Mouse (Mus musculus): ENCODE measurements at regions not wholly inside any gene's neighbourhood (a gene's known extent, or its start where the extent isn't known, plus 50 kb on each side); places are given as distances from the start of the nearest gene placed in this dataset.

- TF ChIP-seq EP300 (IDR thresholded peaks at IDR 0.05; ENCODE audit: low read depth) (no peak), CTCF (IDR thresholded peaks at IDR 0.05; ENCODE audit: low read depth) (no peak)
- H3K9me3 ChIP-seq (ENCODE audit: low read length), result no peaks in the 10 kb centered on the region
- 78% methylated on average over 2 of the region's 2 CpGs for WGBS (ENCODE audit: insufficient replicate concordance)
These were observed 317.7 kb downstream of the Gsdmc2 start for GRCm38 (mm10) chr15:63527318-63527717.

GRCm38 (mm10) chr15:63526820-63527219 lies 318.2 kb downstream of the Gsdmc2 start:
- Histone ChIP-seq H3K4me2 (ENCODE audit: low read depth, low read length) (no peak overlapping the region), H3K36me3 (replicated peaks; ENCODE audit: insufficient read depth, low read length) (no peaks in the 10 kb centered on the region)
- WGBS (ENCODE audit: insufficient replicate concordance), result 89% methylated on average over 2 of the region's 2 CpGs

More at GRCm38 (mm10) chr15:63527318-63527717, 317.7 kb downstream of the Gsdmc2 start:
- Histone ChIP-seq H3K27ac (ENCODE audit: low read depth) (no peak overlapping the region), H3K36me3 (replicated peaks; ENCODE audit: insufficient read depth, low read length) (no peaks in the 10 kb centered on the region), H3K4me1 (ENCODE audit: insufficient read depth) (no peaks in the 10 kb centered on the region), H3K27me3 (ENCODE audit: insufficient read depth, low read length) (no peaks in the 10 kb centered on the region), H3K4me2 (ENCODE audit: low read depth, low read length) (no peak overlapping the region), H3K9ac (replicated peaks) (no peak overlapping the region), H3K4me3 (ENCODE audit: low read depth, low read length) (no peak overlapping the region)
- ATAC-seq (no peak), DNase-seq (no peak)

GRCm38 (mm10) chr15:63517301-63517700 lies 327.7 kb downstream of the Gsdmc2 start:
- no peak overlapping the region for H3K27ac ChIP-seq (ENCODE audit: low read depth)
- no peak overlapping the region for H3K4me2 ChIP-seq (ENCODE audit: low read depth, low read length)
- H3K36me3 ChIP-seq (replicated peaks; ENCODE audit: insufficient read depth, low read length), result no peaks in the 10 kb centered on the region
- H3K4me3 ChIP-seq (ENCODE audit: low read depth, low read length), result no peak overlapping the region
- no peak overlapping the region for H3K9ac ChIP-seq (replicated peaks)
- H3K4me1 ChIP-seq (ENCODE audit: insufficient read depth), result no peaks in the 10 kb centered on the region
- H3K9me3 ChIP-seq (ENCODE audit: low read length), result no peaks in the 10 kb centered on the region
- ATAC-seq (no peak), DNase-seq (no peak)
- 70% methylated on average over 3 of the region's 3 CpGs for WGBS (ENCODE audit: insufficient replicate concordance)
- H3K27me3 ChIP-seq (ENCODE audit: insufficient read depth, low read length), result no peaks in the 10 kb centered on the region
- no peak for TF ChIP-seq EP300 (IDR thresholded peaks at IDR 0.05; ENCODE audit: low read depth)
- no peak for TF ChIP-seq CTCF (IDR thresholded peaks at IDR 0.05; ENCODE audit: low read depth)

More at GRCm38 (mm10) chr15:63526820-63527219, 318.2 kb downstream of the Gsdmc2 start:
- no peaks in the 10 kb centered on the region for H3K4me1 ChIP-seq (ENCODE audit: insufficient read depth)
- no peak overlapping the region for H3K27ac ChIP-seq (ENCODE audit: low read depth)
- ATAC-seq (no peak), DNase-seq (no peak)
- no peaks in the 10 kb centered on the region for H3K9me3 ChIP-seq (ENCODE audit: low read length)
- no peak overlapping the region for H3K4me3 ChIP-seq (ENCODE audit: low read depth, low read length)
- no peaks in the 10 kb centered on the region for H3K27me3 ChIP-seq (ENCODE audit: insufficient read depth, low read length)
- TF ChIP-seq EP300 (IDR thresholded peaks at IDR 0.05; ENCODE audit: low read depth) (no peak), CTCF (IDR thresholded peaks at IDR 0.05; ENCODE audit: low read depth) (no peak)
- H3K9ac ChIP-seq (replicated peaks), result no peak overlapping the region

- Histone ChIP-seq H3K9me3 (ENCODE audit: low read length) (no peaks in the 10 kb centered on the region), H3K27me3 (ENCODE audit: insufficient read depth, low read length) (no peaks in the 10 kb centered on the region), H3K36me3 (replicated peaks; ENCODE audit: insufficient read depth, low read length) (no peaks in the 10 kb centered on the region), H3K4me3 (ENCODE audit: low read depth, low read length) (no peak overlapping the region), H3K27ac (ENCODE audit: low read depth) (no peak overlapping the region; the same call in 1 of the 2 replicates), H3K4me2 (ENCODE audit: low read depth, low read length) (no peak overlapping the region), H3K4me1 (ENCODE audit: insufficient read depth) (no peaks in the 10 kb centered on the region; the same call in 1 of the 2 replicates), H3K9ac (replicated peaks) (no peak overlapping the region)
- ATAC-seq (peak; percentile 65), DNase-seq (no peak)
- 30% methylated on average over 1 of the region's 1 CpGs for WGBS (ENCODE audit: insufficient replicate concordance)
- TF ChIP-seq CTCF (IDR thresholded peaks at IDR 0.05; ENCODE audit: low read depth) (no peak), EP300 (IDR thresholded peaks at IDR 0.05; ENCODE audit: low read depth) (peak; percentile 57; the same call in 1 of the 2 replicates)
These were observed 344.5 kb downstream of the Gsdmc2 start for GRCm38 (mm10) chr15:63500453-63500852.

GRCm38 (mm10) chr15:63498483-63498882 lies 346.5 kb downstream of the Gsdmc2 start:
- DNase-seq (no peak), ATAC-seq (no peak)
- 36% methylated on average over 3 of the region's 3 CpGs for WGBS (ENCODE audit: insufficient replicate concordance)
- Histone ChIP-seq H3K4me1 (ENCODE audit: insufficient read depth) (no peaks in the 10 kb centered on the region; the same call in 1 of the 2 replicates), H3K27me3 (ENCODE audit: insufficient read depth, low read length) (no peaks in the 10 kb centered on the region), H3K9ac (replicated peaks) (no peak overlapping the region), H3K36me3 (replicated peaks; ENCODE audit: insufficient read depth, low read length) (no peaks in the 10 kb centered on the region), H3K4me2 (ENCODE audit: low read depth, low read length) (no peak overlapping the region), H3K9me3 (ENCODE audit: low read length) (no peaks in the 10 kb centered on the region), H3K4me3 (ENCODE audit: low read depth, low read length) (no peak overlapping the region), H3K27ac (ENCODE audit: low read depth) (no peak overlapping the region)
- TF ChIP-seq EP300 (IDR thresholded peaks at IDR 0.05; ENCODE audit: low read depth) (no peak), CTCF (IDR thresholded peaks at IDR 0.05; ENCODE audit: low read depth) (no peak)

GRCm38 (mm10) chr15:63497207-63497606 lies 347.8 kb downstream of the Gsdmc2 start:
- H3K4me3 ChIP-seq (ENCODE audit: low read depth, low read length), result no peak overlapping the region
- no peaks in the 10 kb centered on the region; the same call in 1 of the 2 replicates for H3K4me1 ChIP-seq (ENCODE audit: insufficient read depth)
- no peaks in the 10 kb centered on the region for H3K9me3 ChIP-seq (ENCODE audit: low read length)
- no peak for TF ChIP-seq EP300 (IDR thresholded peaks at IDR 0.05; ENCODE audit: low read depth)
- no peak for TF ChIP-seq CTCF (IDR thresholded peaks at IDR 0.05; ENCODE audit: low read depth)
- no peak for ATAC-seq
- 63% methylated on average over 3 of the region's 3 CpGs for WGBS (ENCODE audit: insufficient replicate concordance)
- H3K36me3 ChIP-seq (replicated peaks; ENCODE audit: insufficient read depth, low read length), result no peaks in the 10 kb centered on the region
- DNase-seq, result no peak
- no peak overlapping the region for H3K4me2 ChIP-seq (ENCODE audit: low read depth, low read length)
- no peaks in the 10 kb centered on the region for H3K27me3 ChIP-seq (ENCODE audit: insufficient read depth, low read length)
- no peak overlapping the region for H3K27ac ChIP-seq (ENCODE audit: low read depth)
- H3K9ac ChIP-seq (replicated peaks), result no peak overlapping the region

- Histone ChIP-seq H3K4me2 (ENCODE audit: low read depth, low read length) (no peak overlapping the region), H3K36me3 (replicated peaks; ENCODE audit: insufficient read depth, low read length) (no peaks in the 10 kb centered on the region), H3K27me3 (ENCODE audit: insufficient read depth, low read length) (no peaks in the 10 kb centered on the region), H3K9ac (replicated peaks) (no peak overlapping the region), H3K27ac (ENCODE audit: low read depth) (no peak overlapping the region), H3K9me3 (ENCODE audit: low read length) (no peaks in the 10 kb centered on the region), H3K4me3 (ENCODE audit: low read depth, low read length) (no peak overlapping the region), H3K4me1 (ENCODE audit: insufficient read depth) (no peaks in the 10 kb centered on the region)
- ATAC-seq (no peak), DNase-seq (no peak)
- 76% methylated on average over 5 of the region's 5 CpGs for WGBS (ENCODE audit: insufficient replicate concordance)
- TF ChIP-seq EP300 (IDR thresholded peaks at IDR 0.05; ENCODE audit: low read depth), result no peak
- TF ChIP-seq CTCF (IDR thresholded peaks at IDR 0.05; ENCODE audit: low read depth), result no peak
These were observed 360.1 kb downstream of the Gsdmc2 start for GRCm38 (mm10) chr15:63484910-63485309.
